Mouse (Mus musculus) brain, embryonic 14.5 days (tissue): ENCODE data around the gene Tcam1. TPM values are rescaled to one million over a fixed set of nuclear protein-coding genes. Genes with fewer than 3 reads are reported as not detected.

Experiments
- DNase-seq: peaks from one replicate; pipeline ENCODE4 v3.0.0-alpha.2; 2011; ENCODE audit warnings: low read depth
- CTCF ChIP-seq: fragments of 200-500 bp; IDR thresholded peaks from 2 replicates; pipeline ENCODE4 v1.5.1; 2012; ENCODE audit warnings: inconsistent platforms, mild to moderate bottlenecking, moderate library complexity, borderline replicate concordance; ENCODE audit not compliant: insufficient read depth, insufficient read length; ENCODE audit errors: extremely low read depth
- POLR2A ChIP-seq: fragments of 200-500 bp; IDR thresholded peaks from 2 replicates; pipeline ENCODE4 v1.6.1; 2012; ENCODE audit warnings: mild to moderate bottlenecking, inconsistent platforms, borderline replicate concordance; ENCODE audit not compliant: poor library complexity, insufficient read depth, insufficient read length, severe bottlenecking; ENCODE audit errors: extremely low read depth
- polyA plus RNA-seq: library from polyadenylated mRNA; depleted of rRNA; stranded (reverse); fragments of >200 nt; gene quantifications from 2 replicates; pipeline ENCODE4 v1.2.3, GENCODE M21; 2012

Gene Tcam1
- polyA plus RNA-seq, 1 experiment: 0.15 TPM

- TF ChIP-seq CTCF (no peak), POLR2A (no peak)
- peak; percentile 60 for DNase-seq
These were observed 9.1 kb upstream of the Tcam1 start for GRCm38 (mm10) chr11:106267311-106267852.

- DNase-seq: no peak
- TF ChIP-seq CTCF (no peak), POLR2A (no peak)
These were observed 8.6 kb upstream of the Tcam1 start for GRCm38 (mm10) chr11:106267871-106268270.

- TF ChIP-seq POLR2A (no peak), CTCF (no peak)
- DNase-seq: peak; percentile 46
These were observed 8.0 kb upstream of the Tcam1 start for GRCm38 (mm10) chr11:106268326-106269059.

GRCm38 (mm10) chr11:106269060-106269431 is 7.4 kb upstream of the Tcam1 start:
- DNase-seq: peak; percentile 53
- TF ChIP-seq POLR2A: no peak
- TF ChIP-seq CTCF: no peak

GRCm38 (mm10) chr11:106271131-106271793 is 5.2 kb upstream of the Tcam1 start:
- DNase-seq: no peak
- TF ChIP-seq POLR2A (no peak), CTCF (no peak)

- TF ChIP-seq CTCF (no peak), POLR2A (no peak)
- peak; percentile 46 for DNase-seq
These were observed 4.5 kb upstream of the Tcam1 start for GRCm38 (mm10) chr11:106271794-106272643.

GRCm38 (mm10) chr11:106272644-106273310 is 3.7 kb upstream of the Tcam1 start, which contains the start of gene Smarcd2:
TSS of gene Smarcd2 (minus strand) at chr11:106272972.
- TF ChIP-seq CTCF: no peak
- TF ChIP-seq POLR2A: peak; percentile 31; the same call in 1 of the 2 replicates

GRCm38 (mm10) chr11:106273311-106273684 is 3.2 kb upstream of the Tcam1 start:
- no peak for DNase-seq
- TF ChIP-seq POLR2A (no peak), CTCF (no peak)

More at GRCm38 (mm10) chr11:106272644-106273310, 3.7 kb upstream of the Tcam1 start, which contains the start of gene Smarcd2:
- DNase-seq: peak; percentile 100

GRCm38 (mm10) chr11:106273811-106274210 is 2.7 kb upstream of the Tcam1 start:
- TF ChIP-seq CTCF (no peak), POLR2A (no peak)
- no peak for DNase-seq

- TF ChIP-seq POLR2A: no peak
- no peak for DNase-seq
These were observed 2.1 kb upstream of the Tcam1 start for GRCm38 (mm10) chr11:106274374-106274773.

- peak; percentile 13 for DNase-seq
- TF ChIP-seq POLR2A (no peak), CTCF (no peak)
These were observed 1.5 kb upstream of the Tcam1 start for GRCm38 (mm10) chr11:106274971-106275411.

- TF ChIP-seq CTCF: no peak
- no peak for TF ChIP-seq POLR2A
- no peak for DNase-seq
These were observed 6.0 kb downstream of the Tcam1 start for GRCm38 (mm10) chr11:106282452-106282851.
